Mouse (Mus musculus) olfactory bulb, adult 2 months (tissue): ENCODE data around the gene Setd1b.

Experiments used
- CTCF ChIP-seq: fragments of 200-500 bp; IDR thresholded peaks from 2 replicates; pipeline ENCODE4 v1.5.1; 2012; ENCODE audit warnings: low read depth, mild to moderate bottlenecking, low read length, moderate library complexity; ENCODE audit not compliant: insufficient read depth
- POLR2A ChIP-seq: fragments of 200-500 bp; IDR thresholded peaks from 2 replicates; pipeline ENCODE4 v1.6.1; 2012; ENCODE audit warnings: mild to moderate bottlenecking, low read depth, low read length, moderate library complexity; ENCODE audit not compliant: insufficient read depth

GRCm38 (mm10) chr5:123102376-123102775 lies 39.6 kb upstream of the Setd1b start:
- TF ChIP-seq POLR2A = no peak
- TF ChIP-seq CTCF = no peak
